Mouse (Mus musculus) activated CD4-positive, CD25-positive, alpha-beta regulatory T cell, adult 4 months (primary cell): ENCODE measurements around the gene Plekhg3. TPM values are rescaled to one million over a fixed set of nuclear protein-coding genes. Genes with fewer than 3 reads are reported as not detected.

ENCODE experiments used
- polyA plus RNA-seq, 2 experiments: library from polyadenylated mRNA; unstranded; fragments of 100-300 nt; shearing (Covaris generic); gene quantifications; one replicate each; pipeline ENCODE4 v1.2.1; 2017

Plekhg3 gene
- polyA plus RNA-seq, 2 experiments from 2014 or later: 2.5 to 3.7 TPM

Other genes starting within 250 kb of the Plekhg3 start
- 1 to 10 TPM; 1.3 to 2.2 TPM for gene Akap5, start 206.0 kb upstream of the Plekhg3 start, polyA plus RNA-seq
- gene Zbtb25, start 161.3 kb upstream of the Plekhg3 start, polyA plus RNA-seq: 10 to 100 TPM; 12.1 to 15.0 TPM
- 10 to 100 TPM; 25.6 to 26.1 TPM for gene Zbtb1, start 160.6 kb upstream of the Plekhg3 start, polyA plus RNA-seq
- gene Hspa2, start 126.7 kb upstream of the Plekhg3 start, polyA plus RNA-seq: 1 to 10 TPM; 3.8 to 4.8 TPM
- gene Ppp1r36, start 113.4 kb upstream of the Plekhg3 start, polyA plus RNA-seq: not detected
- under 1 TPM; 0.28 to 0.37 TPM for gene Sptb, start 179.7 kb downstream of the Plekhg3 start, polyA plus RNA-seq
- 100 to 1,000 TPM; 149 to 159 TPM for gene Churc1, start 234.6 kb downstream of the Plekhg3 start, polyA plus RNA-seq
- 10 to 100 TPM; 16.5 to 22.9 TPM for gene Fntb, start 234.7 kb downstream of the Plekhg3 start, polyA plus RNA-seq